Mouse (Mus musculus) urinary bladder, postnatal 0 days (tissue): Measurements from ENCODE around the gene Atad1. TPM values are rescaled to one million over a fixed set of nuclear protein-coding genes. Genes with fewer than 3 reads are reported as not detected.

Source experiments
- polyA plus RNA-seq: library from polyadenylated mRNA; unstranded; fragments of >200 nt; fragmentation: Nextera tagmentation; extraction: Ambion mirVana; gene quantifications from 2 replicates; pipeline ENCODE4 v1.2.1, GENCODE M21; 2015

The Atad1 gene
- polyA plus RNA-seq, result 33.8 and 39.0 TPM in 2 replicates

GRCm38 (mm10) chr19:32739686-32740085 lies at the start of gene Atad1:
Gene Atad1, minus strand, starts transcription at chr19:32739786.

GRCm38 (mm10) chr19:32756900-32757725 lies 17.5 kb upstream of the Atad1 start, which contains the start of gene Pten:
Gene Pten, plus strand, starts transcription at chr19:32757497.

Other genes with a start within 250 kb of the Atad1 start
- gene Papss2, start 144.0 kb downstream of the Atad1 start, polyA plus RNA-seq, result 3.7 and 8.8 TPM in 2 replicates
- 5.9 and 6.6 TPM in 2 replicates for gene Pten, start 17.7 kb upstream of the Atad1 start, polyA plus RNA-seq